Mouse (Mus musculus): ENCODE data around the gene Trim30c. TPM values are rescaled to one million over a fixed set of nuclear protein-coding genes. Genes with fewer than 3 reads are reported as not detected.

The Trim30c gene
- polyA plus RNA-seq, 1 experiment from 2014 or later, result not detected

Other genes starting within 250 kb of the Trim30c start
- gene Olfm5, start 236.0 kb downstream of the Trim30c start, polyA plus RNA-seq (2016; fragmentation: Nextera tagmentation; extraction: Ambion mirVana), result not detected in 2 replicates
- gene Olfr648, start 217.4 kb downstream of the Trim30c start, polyA plus RNA-seq (2016; fragmentation: Nextera tagmentation; extraction: Ambion mirVana), result 0.21 and 0.29 TPM in 2 replicates
- gene Olfr649, start 204.9 kb downstream of the Trim30c start, polyA plus RNA-seq (2016; fragmentation: Nextera tagmentation; extraction: Ambion mirVana), result not detected in 2 replicates
- gene Trim6, start 182.0 kb downstream of the Trim30c start, polyA plus RNA-seq (2016; fragmentation: Nextera tagmentation; extraction: Ambion mirVana), result 3.6 and 4.9 TPM in 2 replicates
- 0.44 and 0.93 TPM in 2 replicates for gene Trim34a, start 156.4 kb downstream of the Trim30c start, polyA plus RNA-seq (2016; fragmentation: Nextera tagmentation; extraction: Ambion mirVana)
- 0.11 TPM in 1 of 2 replicates, not detected in the other for gene Trim5, start 112.7 kb downstream of the Trim30c start, polyA plus RNA-seq (2016; fragmentation: Nextera tagmentation; extraction: Ambion mirVana)
- 1.2 and 1.8 TPM in 2 replicates for gene Trim12a, start 85.4 kb downstream of the Trim30c start, polyA plus RNA-seq (2016; fragmentation: Nextera tagmentation; extraction: Ambion mirVana)
- gene Trim34b, start 71.4 kb downstream of the Trim30c start, polyA plus RNA-seq (2016; fragmentation: Nextera tagmentation; extraction: Ambion mirVana), result not detected in 2 replicates
- gene Trim12c, start 47.5 kb downstream of the Trim30c start, polyA plus RNA-seq (2016; fragmentation: Nextera tagmentation; extraction: Ambion mirVana), result 0.41 and 0.46 TPM in 2 replicates
- 0.25 TPM in 1 of 2 replicates, not detected in the other for gene Trim30b, start 31.0 kb downstream of the Trim30c start, polyA plus RNA-seq (2016; fragmentation: Nextera tagmentation; extraction: Ambion mirVana)
- gene Trim30a, start 64.4 kb upstream of the Trim30c start, polyA plus RNA-seq (2016; fragmentation: Nextera tagmentation; extraction: Ambion mirVana), result 0.30 and 0.51 TPM in 2 replicates
- gene Trim30d, start 107.0 kb upstream of the Trim30c start, polyA plus RNA-seq (2016; fragmentation: Nextera tagmentation; extraction: Ambion mirVana), result 0.12 and 0.35 TPM in 2 replicates
- not detected in 2 replicates for gene Olfr651, start 149.3 kb upstream of the Trim30c start, polyA plus RNA-seq (2016; fragmentation: Nextera tagmentation; extraction: Ambion mirVana)
- gene Olfr652, start 160.1 kb upstream of the Trim30c start, polyA plus RNA-seq (2016; fragmentation: Nextera tagmentation; extraction: Ambion mirVana), result not detected in 2 replicates
- not detected in 2 replicates for gene Olfr653, start 176.5 kb upstream of the Trim30c start, polyA plus RNA-seq (2016; fragmentation: Nextera tagmentation; extraction: Ambion mirVana)
- not detected in 2 replicates for gene Olfr654, start 186.2 kb upstream of the Trim30c start, polyA plus RNA-seq (2016; fragmentation: Nextera tagmentation; extraction: Ambion mirVana)
- gene Olfr655, start 200.9 kb upstream of the Trim30c start, polyA plus RNA-seq (2016; fragmentation: Nextera tagmentation; extraction: Ambion mirVana), result 0.10 TPM in 1 of 2 replicates, not detected in the other
- gene Olfr656, start 213.1 kb upstream of the Trim30c start, polyA plus RNA-seq (2016; fragmentation: Nextera tagmentation; extraction: Ambion mirVana), result not detected in 2 replicates
- gene Olfr657, start 224.0 kb upstream of the Trim30c start, polyA plus RNA-seq (2016; fragmentation: Nextera tagmentation; extraction: Ambion mirVana), result not detected in 2 replicates
- not detected in 2 replicates for gene Olfr658, start 246.5 kb upstream of the Trim30c start, polyA plus RNA-seq (2016; fragmentation: Nextera tagmentation; extraction: Ambion mirVana)